Mouse (Mus musculus) midbrain, embryonic 16.5 days (tissue): Measurements from ENCODE around the gene Pafah1b3. TPM values are rescaled to one million over a fixed set of nuclear protein-coding genes. Genes with fewer than 3 reads are reported as not detected.

Experiments used
- ATAC-seq: fragments of 200-750 bp; cut with Nextera tagmentation; 2 replicates; pipeline ENCODE4 v1.8.0; 2017; ENCODE audit warnings: moderate TSS enrichment
- H3K27ac ChIP-seq: fragments of 300-500 bp; sonication (generic); 2 replicates; pipeline ENCODE4 v1.5.1; 2014; ENCODE audit warnings: mild to moderate bottlenecking, low read length, mixed read lengths
- H3K27me3 ChIP-seq: fragments of 300-500 bp; sonication (generic); 2 replicates; pipeline ENCODE4 v1.6.1; 2014; ENCODE audit warnings: low read depth, low read length, mixed read lengths; ENCODE audit not compliant: control insufficient read depth, insufficient read depth
- H3K36me3 ChIP-seq: fragments of 300-500 bp; sonication (generic); 2 replicates; pipeline ENCODE4 v1.6.1; 2014; ENCODE audit warnings: mild to moderate bottlenecking, low read length, moderate library complexity, mixed read lengths; ENCODE audit not compliant: control insufficient read depth, insufficient read depth
- H3K4me1 ChIP-seq: fragments of 300-500 bp; sonication (generic); 2 replicates; pipeline ENCODE4 v1.6.1; 2014; ENCODE audit warnings: mild to moderate bottlenecking, low read length, mixed read lengths; ENCODE audit not compliant: control insufficient read depth, insufficient read depth
- H3K4me2 ChIP-seq: fragments of 300-500 bp; sonication (generic); 2 replicates; pipeline ENCODE4 v1.6.1; 2014; ENCODE audit warnings: mild to moderate bottlenecking, low read length, mixed read lengths
- H3K4me3 ChIP-seq: fragments of 300-500 bp; sonication (generic); 2 replicates; pipeline ENCODE4 v1.5.1; 2014; ENCODE audit warnings: low read depth, mild to moderate bottlenecking, low read length, moderate library complexity, mixed read lengths
- H3K9ac ChIP-seq: fragments of 300-500 bp; sonication (generic); 2 replicates; pipeline ENCODE4 v1.6.1; 2014; ENCODE audit warnings: low read depth, low read length, mixed read lengths
- H3K9me3 ChIP-seq: fragments of 300-500 bp; sonication (generic); replicated peaks from 2 replicates; pipeline ENCODE4 v1.6.1; 2014; ENCODE audit warnings: mild to moderate bottlenecking, low read length, mixed read lengths; ENCODE audit not compliant: control insufficient read depth, poor library complexity, severe bottlenecking
- WGBS: fragments of 180-500 bp; shearing (Covaris S2); extraction: QIAGEN DNeasy Blood & Tissue Kit; methylation state at CpG from one replicate; pipeline ENCODE4 v1.1.7; 2014; 5-methylcytosine and 5-hydroxymethylcytosine counted together
- polyA plus RNA-seq: library from polyadenylated mRNA; unstranded; fragments of >200 nt; fragmentation: Nextera tagmentation; extraction: Ambion mirVana; gene quantifications from 2 replicates; pipeline ENCODE4 v1.2.1, GENCODE M21; 2015

The Pafah1b3 gene
- polyA plus RNA-seq, 1 experiment from 2014 or later: 703 TPM

- Histone ChIP-seq H3K4me3 (no peak overlapping the region), H3K27ac (no peak overlapping the region), H3K27me3 (no peaks in the 10 kb centered on the region), H3K9me3 (no peaks in the 10 kb centered on the region), H3K36me3 (peaks cover 28% of the 10 kb centered on the region), H3K4me2 (peak overlapping the region; percentile 73), H3K9ac (no peak overlapping the region), H3K4me1 (peaks cover 21% of the 10 kb centered on the region)
- no peak for ATAC-seq
- 90% methylated on average over 12 of the region's 12 CpGs for WGBS
These were observed 2.6 kb downstream of the Pafah1b3 start for GRCm38 (mm10) chr7:25294960-25295722.

GRCm38 (mm10) chr7:25294495-25294894 lies 3.3 kb downstream of the Pafah1b3 start:
- Histone ChIP-seq H3K36me3 (peaks cover 35% of the 10 kb centered on the region), H3K4me1 (peaks cover 21% of the 10 kb centered on the region), H3K9me3 (no peaks in the 10 kb centered on the region), H3K27ac (no peak overlapping the region), H3K4me2 (no peak overlapping the region), H3K4me3 (no peak overlapping the region), H3K27me3 (no peaks in the 10 kb centered on the region), H3K9ac (no peak overlapping the region)
- WGBS: 88% methylated on average over 4 of the region's 4 CpGs
- no peak for ATAC-seq

- H3K27ac ChIP-seq: peak overlapping the region; percentile 36; the same call in 1 of the 2 replicates
- no peaks in the 10 kb centered on the region for H3K27me3 ChIP-seq
- H3K36me3 ChIP-seq: peaks cover 47% of the 10 kb centered on the region
- H3K4me1 ChIP-seq: peaks cover 17% of the 10 kb centered on the region
- no peak overlapping the region for H3K4me2 ChIP-seq
- H3K4me3 ChIP-seq: no peak overlapping the region
- H3K9me3 ChIP-seq: no peaks in the 10 kb centered on the region
- 81% methylated on average over 10 of the region's 10 CpGs for WGBS
- no peak for ATAC-seq
- no peak overlapping the region for H3K9ac ChIP-seq
These were observed 4.5 kb downstream of the Pafah1b3 start for GRCm38 (mm10) chr7:25293191-25293739.

GRCm38 (mm10) chr7:25292107-25292506 lies 5.7 kb downstream of the Pafah1b3 start:
- Histone ChIP-seq H3K27me3 (no peaks in the 10 kb centered on the region), H3K27ac (peak overlapping the region; percentile 28; the same call in 1 of the 2 replicates), H3K9me3 (no peaks in the 10 kb centered on the region), H3K4me1 (peaks cover 15% of the 10 kb centered on the region), H3K4me3 (no peak overlapping the region), H3K36me3 (peaks cover 58% of the 10 kb centered on the region), H3K4me2 (no peak overlapping the region), H3K9ac (no peak overlapping the region)
- WGBS: 57% methylated on average over 7 of the region's 7 CpGs
- ATAC-seq: no peak

GRCm38 (mm10) chr7:25290911-25291310 lies 6.9 kb downstream of the Pafah1b3 start:
- WGBS: 74% methylated on average over 2 of the region's 2 CpGs
- no peak overlapping the region for H3K4me3 ChIP-seq
- H3K4me1 ChIP-seq: peaks cover 8% of the 10 kb centered on the region
- H3K27ac ChIP-seq: no peak overlapping the region; the same call in 1 of the 2 replicates
- H3K4me2 ChIP-seq: no peak overlapping the region
- H3K36me3 ChIP-seq: peaks cover 70% of the 10 kb centered on the region
- ATAC-seq: no peak
- H3K9ac ChIP-seq: no peak overlapping the region
- no peaks in the 10 kb centered on the region for H3K9me3 ChIP-seq
- H3K27me3 ChIP-seq: no peaks in the 10 kb centered on the region

- Histone ChIP-seq H3K4me1 (peaks cover 4% of the 10 kb centered on the region), H3K9me3 (no peaks in the 10 kb centered on the region), H3K9ac (no peak overlapping the region), H3K36me3 (peaks cover 74% of the 10 kb centered on the region), H3K4me3 (no peak overlapping the region), H3K4me2 (no peak overlapping the region), H3K27me3 (no peaks in the 10 kb centered on the region), H3K27ac (no peak overlapping the region)
- no peak for ATAC-seq
- WGBS: 100% methylated on average over 1 of the region's 1 CpGs
These were observed 7.3 kb downstream of the Pafah1b3 start for GRCm38 (mm10) chr7:25290463-25290862.

- ATAC-seq: no peak
- WGBS: 92% methylated on average over 3 of the region's 3 CpGs
- H3K36me3 ChIP-seq: peaks cover 78% of the 10 kb centered on the region
These were observed 7.9 kb downstream of the Pafah1b3 start for GRCm38 (mm10) chr7:25289925-25290324.

GRCm38 (mm10) chr7:25288721-25289120 lies 9.1 kb downstream of the Pafah1b3 start:
- H3K36me3 ChIP-seq: peaks cover 72% of the 10 kb centered on the region
- no peak for ATAC-seq
- H3K4me1 ChIP-seq: peaks cover 14% of the 10 kb centered on the region
- 95% methylated on average over 3 of the region's 3 CpGs for WGBS
- no peak overlapping the region for H3K27ac ChIP-seq
- H3K9me3 ChIP-seq: no peaks in the 10 kb centered on the region
- no peak overlapping the region for H3K4me3 ChIP-seq
- H3K27me3 ChIP-seq: no peaks in the 10 kb centered on the region
- no peak overlapping the region for H3K4me2 ChIP-seq
- H3K9ac ChIP-seq: no peak overlapping the region

More at GRCm38 (mm10) chr7:25289925-25290324, 7.9 kb downstream of the Pafah1b3 start:
- no peak overlapping the region for H3K4me3 ChIP-seq
- no peaks in the 10 kb centered on the region for H3K9me3 ChIP-seq
- H3K4me2 ChIP-seq: no peak overlapping the region
- peaks cover 2% of the 10 kb centered on the region for H3K4me1 ChIP-seq
- H3K27ac ChIP-seq: no peak overlapping the region
- H3K9ac ChIP-seq: no peak overlapping the region
- no peaks in the 10 kb centered on the region for H3K27me3 ChIP-seq

- Histone ChIP-seq H3K36me3 (peaks cover 67% of the 10 kb centered on the region), H3K27ac (no peak overlapping the region), H3K9ac (no peak overlapping the region), H3K4me1 (peaks cover 21% of the 10 kb centered on the region), H3K4me2 (no peak overlapping the region), H3K9me3 (no peaks in the 10 kb centered on the region), H3K27me3 (no peaks in the 10 kb centered on the region), H3K4me3 (no peak overlapping the region)
- no peak for ATAC-seq
- 92% methylated on average over 12 of the region's 12 CpGs for WGBS
These were observed 9.8 kb downstream of the Pafah1b3 start for GRCm38 (mm10) chr7:25288011-25288410.
